In genomic region chr16:74084188-74084587, GRCm38 (mm10) we compare ENCODE assay signal across 25 mouse cellular contexts.
"Had no signal": no experiment of that assay in that cellular context is flagged by ENCODE, and none has a peak within 500 bp of the region (broad histone marks: within the 10 kb centered on the region; RNA-seq: fewer than 3 reads in every experiment).

No protein-coding gene starts in this region.

- H3K27me3 ChIP-seq: embryonic facial prominence, embryonic 12.5 days; embryonic facial prominence, embryonic 13.5 days; embryonic facial prominence, embryonic 15.5 days; forebrain, embryonic 12.5 days; forebrain, embryonic 13.5 days; forebrain, embryonic 15.5 days had no signal

- H3K9ac ChIP-seq: embryonic facial prominence, embryonic 12.5 days; embryonic facial prominence, embryonic 13.5 days; embryonic facial prominence, embryonic 15.5 days; forebrain, embryonic 12.5 days; forebrain, embryonic 13.5 days; forebrain, embryonic 15.5 days; forebrain, postnatal 0 days had no signal

- H3K4me2 ChIP-seq: embryonic facial prominence, embryonic 12.5 days; embryonic facial prominence, embryonic 13.5 days; embryonic facial prominence, embryonic 15.5 days; forebrain, embryonic 12.5 days; forebrain, embryonic 13.5 days; forebrain, embryonic 15.5 days had no signal

- H3K4me1 ChIP-seq: embryonic facial prominence, embryonic 10.5 days; embryonic facial prominence, embryonic 12.5 days; embryonic facial prominence, embryonic 13.5 days; embryonic facial prominence, embryonic 15.5 days; forebrain, embryonic 10.5 days; forebrain, embryonic 12.5 days; forebrain, embryonic 13.5 days; heart, embryonic 10.5 days had no signal

- H3K27ac ChIP-seq: embryonic facial prominence, embryonic 10.5 days; embryonic facial prominence, embryonic 12.5 days; embryonic facial prominence, embryonic 13.5 days; embryonic facial prominence, embryonic 15.5 days; forebrain, embryonic 10.5 days; forebrain, embryonic 12.5 days; forebrain, embryonic 13.5 days; forebrain, embryonic 15.5 days; gastrocnemius, adult 2 months; heart, adult 2 months; heart, embryonic 10.5 days had no signal

- DNase-seq: cerebellum, adult 9-10 months; cerebellum, adult 9-11 months; cerebellum, postnatal 10 days; cerebellum, postnatal 14 days; cerebellum, postnatal 25 days; cerebellum, postnatal 36 days; embryo, embryonic 11 days; forebrain, postnatal 0 days; gastrocnemius, adult 2 months; gastrocnemius, postnatal 10 days; gastrocnemius, postnatal 14 days; gastrocnemius, postnatal 25 days; gastrocnemius, postnatal 36 days; heart, adult 18-20 months; heart, adult 2 months had no signal

- H3K4me3 ChIP-seq: embryonic facial prominence, embryonic 10.5 days; embryonic facial prominence, embryonic 12.5 days; embryonic facial prominence, embryonic 13.5 days; embryonic facial prominence, embryonic 15.5 days; erythroblast, embryonic 14.5 days; forebrain, embryonic 10.5 days; forebrain, embryonic 12.5 days; forebrain, embryonic 13.5 days; forebrain, embryonic 15.5 days; gastrocnemius, adult 2 months; heart, adult 2 months; heart, embryonic 10.5 days had no signal

- H3K36me3 ChIP-seq: embryonic facial prominence, embryonic 10.5 days; embryonic facial prominence, embryonic 12.5 days; embryonic facial prominence, embryonic 13.5 days; embryonic facial prominence, embryonic 15.5 days; forebrain, embryonic 10.5 days; forebrain, embryonic 12.5 days; forebrain, embryonic 15.5 days; heart, embryonic 10.5 days had no signal

- H3K9me3 ChIP-seq: embryonic facial prominence, embryonic 10.5 days; embryonic facial prominence, embryonic 12.5 days; embryonic facial prominence, embryonic 13.5 days; embryonic facial prominence, embryonic 15.5 days; forebrain, embryonic 10.5 days; forebrain, embryonic 12.5 days; forebrain, embryonic 13.5 days; forebrain, embryonic 15.5 days; heart, embryonic 10.5 days had no signal
